Mouse (Mus musculus): ENCODE data around the gene Kirrel3. TPM values are rescaled to one million over a fixed set of nuclear protein-coding genes. Genes with fewer than 3 reads are reported as not detected.

Kirrel3 gene
- total RNA-seq, 1 experiment from 2014 or later, result not detected

- ATAC-seq (replicated peaks; ENCODE audit: insufficient number of reproducible peaks, low FRiP score, low TSS enrichment, poor library complexity, severe bottlenecking), result no peak
These were observed 7.9 kb downstream of the Kirrel3 start for GRCm38 (mm10) chr9:34493571-34493970.

- ATAC-seq (replicated peaks; ENCODE audit: insufficient number of reproducible peaks, low FRiP score, low TSS enrichment, poor library complexity, severe bottlenecking), result no peak
These were observed 12.4 kb downstream of the Kirrel3 start for GRCm38 (mm10) chr9:34498126-34498525.

GRCm38 (mm10) chr9:34498651-34499050, 13.0 kb downstream of the Kirrel3 start:
- no peak for ATAC-seq (replicated peaks; ENCODE audit: insufficient number of reproducible peaks, low FRiP score, low TSS enrichment, poor library complexity, severe bottlenecking)

GRCm38 (mm10) chr9:34507164-34507563, 21.5 kb downstream of the Kirrel3 start:
- no peak for ATAC-seq (replicated peaks; ENCODE audit: insufficient number of reproducible peaks, low FRiP score, low TSS enrichment, poor library complexity, severe bottlenecking)

- ATAC-seq (replicated peaks; ENCODE audit: insufficient number of reproducible peaks, low FRiP score, low TSS enrichment, poor library complexity, severe bottlenecking), result no peak
These were observed 33.2 kb downstream of the Kirrel3 start for GRCm38 (mm10) chr9:34518861-34519260.

- ATAC-seq (replicated peaks; ENCODE audit: insufficient number of reproducible peaks, low FRiP score, low TSS enrichment, poor library complexity, severe bottlenecking), result no peak
These were observed 34.7 kb downstream of the Kirrel3 start for GRCm38 (mm10) chr9:34520234-34520950.

GRCm38 (mm10) chr9:34525695-34526094, 40.0 kb downstream of the Kirrel3 start:
- ATAC-seq (replicated peaks; ENCODE audit: insufficient number of reproducible peaks, low FRiP score, low TSS enrichment, poor library complexity, severe bottlenecking), result no peak

- ATAC-seq (replicated peaks; ENCODE audit: insufficient number of reproducible peaks, low FRiP score, low TSS enrichment, poor library complexity, severe bottlenecking), result no peak
These were observed 53.1 kb downstream of the Kirrel3 start for GRCm38 (mm10) chr9:34538591-34539335.

DNA sequence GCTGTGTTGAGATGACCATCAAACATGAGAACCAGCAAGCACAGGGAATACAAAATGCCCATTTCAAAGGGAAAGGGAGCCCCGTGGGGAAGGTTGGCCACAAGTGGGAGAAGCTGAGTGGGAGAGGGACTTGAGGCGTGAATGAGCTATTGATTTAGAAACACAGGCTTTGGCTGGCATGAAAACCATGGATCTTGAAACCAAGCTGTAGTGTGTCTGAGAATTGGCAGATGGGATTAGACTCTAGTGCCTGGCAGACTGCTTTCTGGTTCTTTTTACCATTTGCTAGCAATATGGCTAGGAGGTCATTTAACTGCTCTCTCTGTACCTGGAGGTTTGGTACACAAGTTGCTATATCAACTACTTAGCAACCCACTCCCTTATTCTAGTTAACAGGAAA, 56.2 kb downstream of the Kirrel3 start:
- ATAC-seq (replicated peaks; ENCODE audit: insufficient number of reproducible peaks, low FRiP score, low TSS enrichment, poor library complexity, severe bottlenecking), result no peak

- ATAC-seq (replicated peaks; ENCODE audit: insufficient number of reproducible peaks, low FRiP score, low TSS enrichment, poor library complexity, severe bottlenecking), result no peak
These were observed 70.0 kb downstream of the Kirrel3 start for GRCm38 (mm10) chr9:34555699-34556098.

DNA sequence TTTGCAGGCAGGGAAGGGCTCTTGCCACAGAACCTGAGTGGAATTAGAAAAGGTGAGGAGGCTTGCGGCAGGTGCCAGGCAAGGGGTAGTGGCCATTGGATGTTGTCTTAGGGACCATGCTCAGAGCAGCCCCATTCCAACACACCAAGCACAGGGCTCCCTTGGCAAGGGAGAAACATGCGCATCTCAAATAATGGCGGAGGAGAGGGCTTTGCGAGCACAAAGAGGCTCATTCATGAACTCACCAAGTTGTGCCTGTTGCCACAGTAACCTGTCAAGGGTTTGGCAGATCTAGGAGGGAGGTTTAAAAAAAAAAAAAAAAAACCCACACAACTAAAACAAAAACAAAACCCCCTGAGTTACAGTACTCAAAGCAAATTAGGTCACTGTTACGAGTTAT, 72.2 kb downstream of the Kirrel3 start:
- no peak for ATAC-seq (replicated peaks; ENCODE audit: insufficient number of reproducible peaks, low FRiP score, low TSS enrichment, poor library complexity, severe bottlenecking)

GRCm38 (mm10) chr9:34558291-34558899, 72.7 kb downstream of the Kirrel3 start:
- no peak for ATAC-seq (replicated peaks; ENCODE audit: insufficient number of reproducible peaks, low FRiP score, low TSS enrichment, poor library complexity, severe bottlenecking)

GRCm38 (mm10) chr9:34559102-34559501, 73.4 kb downstream of the Kirrel3 start:
- ATAC-seq (replicated peaks; ENCODE audit: insufficient number of reproducible peaks, low FRiP score, low TSS enrichment, poor library complexity, severe bottlenecking), result no peak

- ATAC-seq (replicated peaks; ENCODE audit: insufficient number of reproducible peaks, low FRiP score, low TSS enrichment, poor library complexity, severe bottlenecking), result no peak
These were observed 75.6 kb downstream of the Kirrel3 start for GRCm38 (mm10) chr9:34561281-34561680.

DNA sequence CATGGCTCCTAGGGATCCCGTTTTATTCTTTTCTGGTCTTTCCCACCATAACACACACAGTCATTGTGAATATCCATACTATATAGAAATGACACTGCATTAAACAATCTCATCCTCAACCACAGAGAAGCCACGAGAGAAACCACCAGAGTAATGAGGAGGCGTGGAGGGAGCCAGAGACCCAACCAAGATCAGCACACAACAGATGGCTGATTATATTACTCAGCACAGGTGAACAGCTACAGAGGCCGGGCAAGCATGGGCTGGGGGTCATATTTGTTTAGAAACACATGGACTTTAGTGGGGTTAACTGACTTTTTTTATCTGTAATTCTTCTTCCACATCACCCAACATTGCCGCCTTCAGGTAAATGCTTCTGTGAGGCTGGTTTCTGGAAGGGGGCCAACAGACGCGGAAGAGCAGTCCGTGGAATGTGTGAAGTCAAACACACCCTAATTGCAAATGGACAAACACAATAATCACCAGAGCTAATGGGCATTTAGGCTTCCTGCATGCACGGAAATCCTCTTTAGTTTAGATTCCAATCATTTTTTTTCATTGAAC, 76.8 kb downstream of the Kirrel3 start:
- no peak for ATAC-seq (replicated peaks; ENCODE audit: insufficient number of reproducible peaks, low FRiP score, low TSS enrichment, poor library complexity, severe bottlenecking)

GRCm38 (mm10) chr9:34573906-34574305, 88.2 kb downstream of the Kirrel3 start:
- no peak for ATAC-seq (replicated peaks; ENCODE audit: insufficient number of reproducible peaks, low FRiP score, low TSS enrichment, poor library complexity, severe bottlenecking)

- ATAC-seq (replicated peaks; ENCODE audit: insufficient number of reproducible peaks, low FRiP score, low TSS enrichment, poor library complexity, severe bottlenecking), result no peak
These were observed 88.9 kb downstream of the Kirrel3 start for GRCm38 (mm10) chr9:34574611-34575010.

DNA sequence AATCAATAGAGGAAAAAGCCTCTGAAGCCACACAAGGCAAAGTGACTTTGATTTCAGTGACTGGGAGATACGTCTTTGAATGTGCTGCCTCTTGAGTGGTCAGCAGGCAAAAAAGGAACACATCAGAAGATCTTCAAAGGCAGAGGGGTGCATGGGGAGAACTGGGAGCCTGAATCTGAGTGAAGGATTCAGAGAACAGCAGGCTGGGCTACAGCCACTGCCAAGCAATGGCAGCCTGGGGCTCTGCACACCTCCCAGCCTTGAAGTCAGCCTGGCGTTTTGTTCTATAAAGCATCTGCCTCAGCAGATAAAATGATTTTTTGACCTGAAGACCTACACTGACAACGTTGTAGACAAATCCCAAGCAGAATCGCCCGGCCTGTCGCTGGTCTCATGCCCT, 93.5 kb downstream of the Kirrel3 start:
- no peak for ATAC-seq (replicated peaks; ENCODE audit: insufficient number of reproducible peaks, low FRiP score, low TSS enrichment, poor library complexity, severe bottlenecking)

- no peak for ATAC-seq (replicated peaks; ENCODE audit: insufficient number of reproducible peaks, low FRiP score, low TSS enrichment, poor library complexity, severe bottlenecking)
These were observed 94.4 kb downstream of the Kirrel3 start for GRCm38 (mm10) chr9:34580059-34580458.
